Mouse (Mus musculus) adrenal gland, adult (tissue): ENCODE data around the gene Dpp7.

Experiments used
- DNase-seq, 2 experiments: peaks; one replicate each; pipeline ENCODE4 v3.0.0; 2022 to 2023; ENCODE audit warnings: low spot score in 1 of 2; ENCODE audit not compliant: inconsistent age in 2 of 2

The Dpp7 gene

DNA sequence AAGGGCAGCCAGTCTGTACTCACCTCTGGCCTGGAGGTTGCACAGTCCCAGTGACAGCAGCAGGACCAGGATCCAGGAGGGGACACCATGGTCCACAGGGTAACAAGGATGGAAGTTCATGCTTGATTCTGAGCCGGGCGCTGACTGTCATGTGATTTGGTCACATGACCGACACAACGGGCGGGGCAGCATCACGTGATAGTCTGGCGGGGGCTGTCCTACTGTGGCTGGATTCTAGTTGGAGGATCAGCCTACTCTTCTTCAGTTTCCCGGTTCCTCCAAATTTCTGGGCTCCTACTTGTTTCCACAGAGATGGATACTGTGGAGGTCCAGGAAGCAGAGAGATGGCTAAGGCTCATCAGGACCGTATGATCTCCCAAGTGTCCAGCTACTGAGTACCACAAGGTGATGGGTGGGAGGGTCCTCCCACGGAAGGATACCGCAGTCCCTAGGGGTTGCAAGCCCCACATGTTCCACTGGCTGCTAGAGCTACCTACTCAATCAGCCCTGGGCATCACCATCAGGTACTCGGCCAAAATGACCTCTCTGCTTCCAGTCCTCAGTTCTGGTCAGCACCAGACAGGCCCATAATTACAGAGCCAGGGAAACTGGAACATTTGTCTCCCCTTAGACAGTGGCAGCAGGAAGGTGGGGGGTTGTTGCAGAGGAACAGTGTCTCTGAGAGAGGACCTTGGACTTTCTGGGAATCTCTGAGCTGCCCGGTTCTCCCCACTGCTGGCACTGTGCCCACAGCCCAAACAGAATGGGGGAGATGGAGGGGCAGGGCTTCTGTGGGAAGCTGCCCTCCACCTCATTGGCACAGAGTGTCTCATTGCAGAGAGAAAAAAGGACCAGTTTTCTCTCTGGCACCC lies at the start of gene Dpp7:
Dpp7 (minus strand) TSS at position 152 of the 872 bp plus-strand sequence.
- DNase-seq: peak; percentile 76 to 89

DNA sequence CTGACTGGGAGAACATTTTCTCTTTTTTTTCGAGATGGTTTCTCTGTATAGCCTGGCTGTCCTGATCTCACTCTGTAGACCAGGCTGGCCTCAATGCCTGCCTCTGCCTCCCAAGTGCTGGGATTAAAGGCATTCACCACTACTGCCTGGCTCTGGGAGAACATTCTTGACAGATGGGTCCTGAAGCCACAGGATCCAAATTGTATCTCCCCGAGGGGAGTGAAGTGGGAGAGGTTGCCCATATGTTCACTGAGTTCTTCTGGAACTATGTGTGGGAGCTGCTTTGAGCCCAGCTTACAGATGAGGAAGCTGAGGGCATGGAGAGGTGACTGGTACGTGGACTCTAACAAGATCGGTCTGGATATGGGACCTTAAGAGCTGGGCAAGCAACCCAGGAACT lies 47.8 kb upstream of the Dpp7 start:
- DNase-seq: no peak

DNA sequence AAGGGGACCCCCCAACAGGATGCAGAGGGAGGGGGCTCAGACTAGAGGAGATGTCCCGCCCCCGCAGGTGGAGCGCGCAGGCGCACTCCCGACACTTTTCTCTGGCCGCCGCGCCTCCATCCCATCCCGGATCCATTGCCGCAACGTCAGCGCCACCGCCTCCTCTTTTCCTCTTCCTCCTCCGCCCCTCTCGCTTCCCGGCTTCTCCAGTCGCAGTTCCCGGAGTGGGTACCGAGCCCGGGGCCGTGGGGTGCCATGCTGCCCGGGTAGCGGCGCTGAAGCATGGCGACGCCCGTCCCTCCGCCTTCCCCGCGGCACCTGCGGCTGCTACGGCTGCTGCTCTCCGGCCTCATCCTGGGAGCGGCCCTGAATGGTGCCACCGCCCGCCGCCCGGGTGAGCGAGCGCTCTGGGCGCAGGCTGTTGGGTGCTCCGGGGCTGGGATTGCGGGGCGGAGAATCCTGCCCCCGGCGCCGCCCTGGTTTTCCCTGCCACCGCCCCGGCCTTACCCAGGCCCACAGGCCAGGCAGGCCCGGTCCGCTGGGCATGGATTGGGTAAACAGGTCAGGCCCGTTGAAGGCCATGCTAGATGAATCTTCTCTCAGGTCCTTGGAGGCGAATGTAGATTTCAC lies 46.9 kb upstream of the Dpp7 start:
- peak; percentile 85 to 93 for DNase-seq

DNA sequence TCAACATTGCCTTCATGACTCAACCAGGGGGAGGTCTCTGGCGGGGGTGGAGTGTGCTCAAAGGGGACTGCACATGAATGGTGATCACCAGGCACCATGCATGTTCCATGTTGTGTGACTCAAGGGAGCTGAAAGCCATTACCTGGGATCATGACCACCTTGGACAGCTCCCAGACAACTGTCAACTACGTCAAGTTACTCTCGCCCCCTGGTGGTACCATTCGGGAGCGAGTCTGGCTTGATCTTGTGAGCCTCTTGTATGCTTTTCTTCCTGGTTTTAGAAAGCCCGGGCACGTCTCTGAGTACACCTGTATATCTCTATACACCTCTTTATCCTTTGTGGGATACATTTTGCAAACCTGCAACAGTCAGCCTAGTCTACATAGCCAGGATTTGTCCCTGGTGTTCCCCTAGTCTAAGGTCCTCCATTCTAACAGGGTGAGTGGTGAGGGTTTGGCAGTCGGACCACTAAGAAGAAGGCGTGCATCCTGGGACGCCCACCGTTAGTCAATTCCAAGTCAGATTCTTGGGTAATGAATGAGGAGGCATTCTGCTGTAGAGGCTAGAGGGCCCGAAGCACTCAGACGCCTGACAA lies 46.3 kb upstream of the Dpp7 start:
- peak; percentile 60 to 85 for DNase-seq

DNA sequence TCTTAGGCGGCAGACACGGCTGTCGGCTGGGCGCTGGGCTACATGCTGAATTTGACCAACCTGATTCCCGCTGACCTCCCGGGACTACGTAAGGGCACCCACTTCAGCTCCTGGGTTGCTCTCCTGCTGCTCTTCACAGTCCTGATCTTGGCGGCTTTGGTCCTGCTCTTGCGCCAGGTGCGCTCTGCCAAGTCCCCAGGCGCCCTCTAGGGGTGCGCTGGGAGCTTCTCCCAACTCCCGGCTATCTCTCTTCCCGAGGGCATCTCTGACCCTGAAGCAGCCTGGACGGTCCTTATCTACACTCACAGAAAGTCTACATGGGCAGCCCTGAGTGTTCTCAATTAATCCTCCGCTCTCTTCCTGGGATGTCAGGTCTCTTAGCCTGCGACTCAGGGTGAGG lies 44.6 kb upstream of the Dpp7 start:
- peak; percentile 75 to 85 for DNase-seq

DNA sequence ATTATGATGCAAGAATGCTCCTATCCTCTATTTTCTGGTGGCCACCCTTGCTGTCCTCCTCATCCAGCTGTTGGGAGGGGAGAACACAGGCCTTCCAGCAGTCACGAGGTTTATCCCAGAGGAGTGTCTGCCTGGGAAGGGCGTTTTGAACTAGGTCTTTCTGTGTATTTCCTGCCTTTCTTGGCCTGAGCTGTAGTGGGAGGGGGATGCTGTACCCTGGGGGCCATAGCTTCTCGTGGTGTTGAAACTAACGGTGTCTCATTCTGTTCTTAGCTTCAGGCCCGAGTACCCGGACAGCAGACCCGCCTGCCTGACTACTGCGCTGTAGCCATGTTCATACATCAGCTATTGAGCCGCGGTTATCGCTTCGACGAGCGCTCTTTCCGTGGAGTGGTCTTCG lies 44.1 kb upstream of the Dpp7 start:
- DNase-seq: no peak

DNA sequence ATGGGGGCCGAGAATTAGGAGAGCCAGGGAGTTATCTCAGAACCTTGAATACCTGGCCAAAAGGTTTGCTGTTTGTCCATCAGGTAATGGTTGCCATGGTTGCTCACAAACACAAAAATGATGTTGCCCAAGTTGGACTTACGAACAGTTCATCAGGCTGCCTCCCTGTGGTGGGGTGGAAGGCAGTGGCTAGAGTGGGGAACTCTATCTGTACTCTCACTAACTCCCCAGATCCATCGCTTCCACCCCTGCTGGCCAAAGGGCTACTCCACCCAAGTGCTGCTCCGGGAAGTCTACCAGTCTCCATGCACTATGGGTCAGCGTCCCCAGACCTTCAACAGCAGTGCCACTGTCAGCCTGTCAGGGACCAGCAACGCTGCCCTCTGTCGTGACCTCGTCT lies 42.9 kb upstream of the Dpp7 start, which contains the start of gene Npdc1:
Npdc1 (plus strand) TSS at position 301 of the 400 bp plus-strand sequence.
- no peak for DNase-seq

DNA sequence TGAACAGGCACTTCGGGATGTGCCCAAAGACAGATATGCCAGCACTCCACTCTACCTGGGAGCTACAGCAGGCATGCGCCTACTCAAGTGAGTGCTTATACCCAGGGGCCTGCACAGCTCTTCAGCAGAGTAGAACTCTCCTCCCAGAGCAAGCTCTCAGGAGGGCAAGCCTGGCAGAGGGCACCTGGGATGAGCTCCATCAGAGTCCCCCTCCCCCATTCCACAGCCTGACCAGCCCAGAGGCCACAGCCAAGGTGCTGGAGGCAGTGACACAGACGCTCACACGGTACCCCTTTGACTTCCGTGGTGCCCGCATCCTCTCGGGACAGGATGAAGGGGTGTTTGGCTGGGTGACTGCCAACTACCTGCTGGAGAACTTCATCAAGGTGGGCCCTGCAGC lies 41.9 kb upstream of the Dpp7 start:
- no peak for DNase-seq

DNA sequence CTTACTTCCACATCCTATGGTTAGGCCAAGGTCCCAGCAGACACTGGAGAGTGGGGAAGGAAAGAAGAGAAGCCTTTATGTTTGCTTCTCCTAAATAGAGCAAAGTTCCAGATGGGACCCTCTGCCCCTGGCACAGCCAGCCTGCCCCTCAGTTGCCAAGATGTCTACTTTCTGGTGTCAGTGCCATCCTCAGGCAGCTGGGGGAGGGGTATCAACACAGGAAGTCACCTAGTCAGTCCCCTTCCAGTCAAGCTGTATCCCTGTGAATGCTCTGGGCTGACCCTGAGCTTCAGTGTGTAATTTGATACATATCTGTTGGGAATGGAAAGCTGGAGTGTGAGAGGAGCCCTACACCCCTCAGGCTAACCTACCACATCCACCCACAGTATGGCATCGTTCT lies 40.9 kb upstream of the Dpp7 start:
- no peak for DNase-seq

DNA sequence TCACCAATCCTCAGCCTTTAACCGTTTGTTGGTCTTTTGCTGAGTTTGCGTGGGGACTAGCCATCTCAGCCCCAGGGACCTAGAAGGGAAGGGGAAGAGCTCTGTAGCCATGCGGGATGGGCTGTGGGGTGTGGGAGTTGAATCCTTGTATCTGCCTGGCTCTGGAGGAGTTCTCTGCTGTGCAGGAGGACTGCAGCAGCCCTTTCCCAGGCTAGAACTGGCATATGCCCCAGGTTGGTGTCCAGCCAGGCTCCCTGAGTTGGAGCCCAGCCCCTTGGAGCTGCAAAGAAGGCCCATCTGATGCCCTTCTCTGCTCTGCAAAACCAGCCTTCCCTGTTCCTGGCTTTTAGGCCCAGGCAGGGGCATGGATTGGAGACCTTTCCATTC lies 40.4 kb upstream of the Dpp7 start:
- DNase-seq: no peak

DNA sequence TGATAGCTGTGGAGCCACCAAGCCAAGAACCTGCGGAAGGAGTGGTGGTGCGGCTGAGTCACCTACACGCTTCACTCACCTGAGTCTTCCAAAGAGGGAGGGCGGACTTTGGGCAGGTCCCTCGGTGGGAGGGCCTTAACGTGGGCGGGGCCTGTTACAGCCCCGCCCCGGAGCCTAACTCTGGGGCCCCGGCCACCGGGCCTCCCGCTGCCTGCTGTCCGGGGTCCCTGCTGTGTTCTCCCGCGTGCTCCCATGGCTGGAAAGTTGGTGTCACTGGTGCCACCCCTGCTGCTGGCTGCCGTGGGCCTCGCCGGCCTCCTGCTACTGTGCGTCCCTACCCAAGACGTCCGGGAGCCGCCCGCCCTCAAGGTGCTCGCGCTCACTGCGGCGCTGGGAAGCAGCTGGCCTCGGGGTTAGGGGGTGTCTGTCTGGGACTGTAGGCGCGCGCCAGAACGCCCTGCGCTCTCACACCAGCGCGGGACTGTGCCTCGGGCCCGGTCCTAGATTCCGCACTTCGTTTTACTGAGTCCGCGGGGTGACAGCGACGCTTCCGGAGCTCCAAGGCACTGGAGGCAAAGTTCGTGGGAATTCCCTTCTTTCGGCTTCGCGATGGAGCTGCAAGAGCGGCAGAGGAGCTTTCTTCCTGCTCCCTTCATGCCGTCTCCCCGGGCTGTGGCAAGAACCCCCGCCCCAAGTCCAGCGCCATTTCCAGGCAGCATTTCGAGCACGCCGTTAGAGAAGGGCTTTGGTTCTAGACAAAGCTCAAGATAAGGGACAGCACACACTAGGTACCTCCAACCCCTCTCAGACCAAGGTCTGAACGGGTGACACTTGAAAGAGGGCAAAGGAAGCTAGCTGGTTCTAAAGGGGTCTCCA lies 39.8 kb upstream of the Dpp7 start, which contains the start of gene Entpd2:
Entpd2 (plus strand) TSS at position 154 of the 876 bp plus-strand sequence.
- DNase-seq: peak; percentile 33 to 75

DNA sequence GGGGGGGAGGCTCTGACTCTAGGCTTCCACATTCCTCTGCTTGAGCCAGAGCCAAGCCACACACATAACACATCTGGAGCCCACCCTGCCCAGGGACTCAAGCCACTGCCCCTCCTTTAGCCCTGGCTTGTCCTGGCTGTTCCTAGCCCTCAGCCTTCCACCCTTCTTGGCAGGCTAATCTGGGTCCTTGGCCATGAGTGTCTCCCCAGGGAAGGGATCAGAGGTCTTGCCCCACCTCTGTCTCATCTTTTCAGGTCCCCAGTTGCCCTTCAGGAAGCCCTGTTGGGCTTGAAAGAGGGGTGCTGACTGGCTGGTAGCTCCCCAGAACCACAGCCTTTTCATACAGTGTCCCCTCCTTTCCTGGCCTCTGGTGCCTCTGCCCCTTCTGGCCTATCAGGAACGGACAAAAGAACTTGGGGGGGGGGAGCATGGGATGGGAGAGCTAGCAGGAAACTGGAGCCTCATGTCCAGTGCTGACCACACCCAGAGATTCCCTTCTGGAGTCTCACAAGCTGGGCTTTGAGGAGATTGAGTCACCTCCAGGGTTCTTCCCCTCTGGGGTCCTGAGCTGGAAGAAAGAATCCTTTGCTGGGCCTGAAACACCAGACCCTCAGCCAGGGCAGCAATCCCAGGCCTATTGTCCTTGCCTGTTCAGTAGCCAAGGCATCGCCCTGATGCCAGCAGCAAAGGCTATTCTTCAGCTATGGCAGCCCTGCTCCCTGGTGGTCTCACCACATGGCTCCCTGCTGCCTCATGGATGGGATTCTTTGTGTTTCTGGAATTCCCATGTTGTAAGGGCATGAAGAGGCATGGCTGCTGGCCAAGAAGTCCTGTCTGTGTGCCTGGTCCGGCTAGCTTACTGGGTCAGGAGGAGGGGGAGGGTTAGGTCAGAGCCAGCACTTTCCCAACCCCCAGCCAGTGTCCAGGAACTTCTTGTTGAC lies 38.4 kb upstream of the Dpp7 start:
- no peak for DNase-seq

DNA sequence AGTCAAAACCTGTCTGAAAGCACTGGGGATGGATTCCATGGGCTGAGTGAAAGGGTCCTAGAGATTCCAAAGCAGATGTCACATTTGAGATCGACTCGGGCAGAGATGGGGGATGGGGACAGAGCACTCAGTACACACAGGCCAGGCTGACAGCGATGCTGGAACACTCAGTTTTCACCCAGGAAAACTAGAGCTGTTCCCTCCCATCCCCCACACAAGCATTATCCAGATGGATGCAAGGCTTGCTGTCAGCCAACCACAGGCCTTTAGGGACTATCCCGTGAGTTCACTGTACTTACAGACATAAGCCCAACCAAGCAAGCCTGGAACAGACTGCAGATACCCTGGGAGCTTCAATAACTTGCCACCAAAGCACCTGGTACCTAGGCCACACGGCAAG lies 35.1 kb upstream of the Dpp7 start:
- DNase-seq: no peak

DNA sequence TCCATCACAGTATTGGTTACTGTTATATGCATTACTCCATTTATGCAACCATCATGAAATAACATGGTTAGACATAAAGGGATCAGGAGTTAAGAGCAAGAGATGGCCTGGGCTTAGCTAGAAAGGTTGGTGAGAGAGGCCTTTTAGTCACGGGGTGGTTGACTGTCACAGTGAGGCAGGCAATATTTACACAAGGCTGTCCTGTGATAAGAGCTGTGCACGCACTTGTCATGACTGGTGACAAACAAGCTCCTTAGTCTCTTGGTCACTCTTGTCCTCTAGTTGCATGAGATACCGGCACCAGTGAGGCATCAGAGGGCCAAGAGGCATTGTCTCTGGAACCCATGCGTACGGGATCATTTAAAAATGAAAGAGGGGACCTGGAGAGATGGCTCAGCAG lies 28.3 kb upstream of the Dpp7 start:
- DNase-seq: no peak

DNA sequence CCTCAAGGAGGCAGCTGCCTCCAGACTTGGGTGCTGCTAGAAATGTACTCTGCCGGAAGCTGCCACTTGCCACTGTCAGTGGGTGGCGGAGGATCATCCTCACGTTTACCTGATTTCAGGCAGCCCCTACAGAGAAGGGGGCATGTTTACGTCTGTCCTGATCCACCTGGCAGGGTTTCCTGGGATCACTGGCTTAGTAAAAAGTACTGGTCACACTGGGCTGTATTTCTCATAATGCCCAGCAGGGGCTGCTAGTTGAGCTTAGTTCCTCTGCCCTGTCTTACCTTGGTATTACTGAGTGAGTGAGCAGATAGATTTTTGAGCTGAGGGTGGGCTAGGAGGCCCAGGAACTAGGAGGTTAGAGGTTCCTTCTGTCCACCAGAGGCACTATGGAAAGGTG lies 20.4 kb upstream of the Dpp7 start:
- DNase-seq: peak; percentile 34 to 74

DNA sequence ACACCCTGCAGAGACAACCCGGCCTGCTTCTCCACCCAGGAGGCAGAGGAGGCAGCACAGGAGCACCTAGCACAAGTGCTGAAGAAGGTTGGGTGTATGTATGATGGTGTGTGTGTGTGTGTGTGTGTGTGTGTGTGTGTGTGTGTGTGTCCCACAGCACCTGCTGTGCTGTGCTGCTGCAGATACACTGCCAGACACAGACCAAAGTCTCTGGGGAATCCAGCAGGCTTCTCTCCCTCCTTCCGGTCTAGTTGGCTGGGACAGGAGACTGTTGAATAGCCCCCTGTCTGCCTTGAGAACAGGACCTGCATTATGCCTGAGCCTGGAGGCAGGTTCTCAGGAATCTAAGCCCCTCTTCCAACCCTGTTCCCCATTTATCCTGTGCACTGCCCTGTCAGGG lies 17.3 kb upstream of the Dpp7 start:
- DNase-seq: no peak

DNA sequence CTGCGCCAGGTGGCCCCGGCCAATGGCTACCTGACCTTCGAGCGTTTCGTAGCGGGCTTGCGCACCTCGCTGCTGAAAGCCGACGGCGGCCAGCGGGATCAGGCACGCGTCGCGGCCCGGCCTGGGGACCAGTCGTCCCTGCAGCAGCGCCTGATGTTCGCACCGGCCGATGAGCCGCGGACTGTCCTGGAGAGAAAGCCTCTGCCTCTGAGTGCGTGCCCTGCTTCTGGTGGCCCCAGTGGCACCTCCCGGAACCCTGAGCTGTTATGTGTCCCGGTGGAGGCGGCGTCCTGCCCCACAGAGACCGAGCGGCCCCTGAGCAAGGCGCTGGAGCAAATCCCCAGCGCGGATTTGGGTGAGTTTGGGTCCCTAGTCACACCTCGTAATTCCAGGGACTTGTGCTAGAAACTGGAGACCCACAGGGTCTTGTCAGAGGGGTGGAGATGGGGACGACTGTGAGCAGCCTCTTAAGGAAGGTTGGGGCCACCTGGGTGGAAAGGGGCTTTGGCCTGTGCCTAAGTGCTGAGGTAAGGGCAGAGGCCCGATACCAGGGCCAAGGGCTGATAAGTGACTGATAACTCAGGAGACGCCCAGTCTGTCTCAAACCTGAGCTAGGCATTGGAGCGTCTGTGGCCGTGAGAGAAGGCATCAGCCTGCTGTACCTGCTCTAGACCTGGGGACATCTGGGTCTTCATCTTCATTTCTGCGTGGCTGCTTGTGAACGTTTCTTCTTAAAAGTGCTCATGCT lies 16.7 kb upstream of the Dpp7 start:
- DNase-seq: peak in 1 of 2 experiments; percentile 17

DNA sequence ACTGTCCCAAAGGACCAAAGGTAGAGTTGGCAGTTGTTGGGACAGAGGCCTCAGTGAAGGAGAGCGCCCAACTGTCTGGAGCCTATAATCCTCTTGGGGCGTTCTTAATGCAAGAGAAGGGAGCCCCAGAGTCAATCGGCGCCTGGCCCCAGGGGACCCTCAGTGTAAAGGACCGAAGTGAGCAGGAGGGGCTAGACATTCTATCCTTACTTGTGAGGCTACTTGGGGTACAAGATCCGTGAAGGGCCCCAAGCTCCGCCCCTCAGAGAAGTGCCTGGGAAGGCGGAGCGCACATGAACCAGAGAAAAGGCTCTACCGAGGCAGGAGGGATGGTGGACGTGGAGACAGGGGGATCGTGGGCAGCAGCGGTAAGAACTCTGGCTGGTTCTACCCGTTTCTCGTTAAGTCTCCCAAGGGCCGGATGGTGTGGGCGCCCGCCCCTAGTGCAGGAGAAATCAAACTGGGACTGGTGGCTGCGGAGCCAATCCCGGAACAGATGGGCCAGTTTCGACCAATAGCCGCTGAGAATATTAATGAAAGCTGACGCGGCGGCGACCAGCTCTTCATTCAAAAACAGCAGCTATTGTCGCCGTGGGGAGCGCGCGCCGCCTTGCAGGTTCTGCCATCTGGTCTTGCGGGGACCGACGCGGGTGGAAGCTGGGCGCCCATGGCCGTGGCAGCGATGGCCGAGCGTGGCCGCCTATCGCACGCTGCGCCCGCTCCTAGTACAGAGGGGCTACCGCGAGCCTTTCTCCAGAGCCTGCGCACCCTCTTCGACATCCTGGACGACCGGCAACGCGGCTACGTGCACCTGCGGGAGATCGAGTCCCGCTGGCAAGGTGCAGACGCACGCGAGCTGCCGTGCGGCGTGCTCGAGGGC lies 15.8 kb upstream of the Dpp7 start, which contains the start of gene Sapcd2:
Sapcd2 (plus strand) TSS at position 558 of the 880 bp plus-strand sequence.
- DNase-seq: peak; percentile 86 to 94
